Mouse (Mus musculus) embryonic fibroblast, embryonic 13.5 days (primary cell): ENCODE results near the gene Psmd1.

Experiments used
- CTCF ChIP-seq: IDR thresholded peaks from 2 replicates; pipeline ENCODE4 v1.5.1; 2011; ENCODE audit warnings: mild to moderate bottlenecking, control low read depth, low read length, moderate library complexity, borderline replicate concordance; ENCODE audit not compliant: insufficient read depth
- POLR2A ChIP-seq: IDR thresholded peaks from 2 replicates; pipeline ENCODE4 v1.6.1; 2011; ENCODE audit warnings: low read depth, mild to moderate bottlenecking, control low read depth, low read length, moderate library complexity

DNA sequence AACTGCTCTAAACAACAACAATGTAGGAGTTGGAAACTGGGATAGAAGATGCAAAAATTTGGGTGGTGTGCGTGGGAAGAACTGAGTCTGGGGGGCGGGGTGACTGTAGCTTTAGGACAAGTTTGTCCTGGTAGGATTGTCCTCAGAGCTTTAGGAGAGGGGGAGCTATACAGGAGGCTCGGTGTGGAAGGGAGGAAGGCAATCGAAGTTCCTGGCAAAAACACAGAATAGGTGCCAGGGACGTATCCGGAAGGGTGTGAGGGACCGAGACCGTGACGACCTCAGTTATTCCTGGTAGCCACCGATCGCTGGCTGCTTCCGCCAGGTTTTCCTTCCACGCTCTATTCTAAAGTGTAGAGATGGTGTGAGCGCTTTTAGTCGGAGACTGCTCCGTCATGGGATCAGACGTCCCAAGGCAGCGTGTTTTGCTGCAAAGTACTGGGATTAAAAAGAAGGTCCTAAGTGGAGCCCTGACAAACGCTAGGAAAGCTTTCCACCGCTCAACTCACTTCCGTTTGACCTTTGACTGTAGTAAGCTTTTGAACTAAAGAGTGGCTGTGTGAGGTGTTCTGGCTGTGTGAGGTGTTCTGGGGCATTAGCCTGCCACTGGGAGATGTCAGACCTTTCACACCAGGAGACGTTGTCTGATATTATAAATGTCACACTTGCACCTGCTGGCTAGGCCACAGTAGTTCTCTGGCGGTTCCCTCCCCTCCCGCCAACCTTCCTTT is 17.2 kb upstream of the Psmd1 start:
- no peak for TF ChIP-seq POLR2A
- TF ChIP-seq CTCF: no peak
